Mouse (Mus musculus) right cerebral cortex, postnatal 14 days (tissue): ENCODE results near the gene Lrrc7.
"Not testable (repeated sequence)": the region's sequence is repeated elsewhere in the genome, so short reads cannot be mapped to it uniquely, and the experiment has no call there.

Experiments used
- DNase-seq: peaks from one replicate; pipeline ENCODE4 v3.0.0; 2022

The Lrrc7 gene

DNA sequence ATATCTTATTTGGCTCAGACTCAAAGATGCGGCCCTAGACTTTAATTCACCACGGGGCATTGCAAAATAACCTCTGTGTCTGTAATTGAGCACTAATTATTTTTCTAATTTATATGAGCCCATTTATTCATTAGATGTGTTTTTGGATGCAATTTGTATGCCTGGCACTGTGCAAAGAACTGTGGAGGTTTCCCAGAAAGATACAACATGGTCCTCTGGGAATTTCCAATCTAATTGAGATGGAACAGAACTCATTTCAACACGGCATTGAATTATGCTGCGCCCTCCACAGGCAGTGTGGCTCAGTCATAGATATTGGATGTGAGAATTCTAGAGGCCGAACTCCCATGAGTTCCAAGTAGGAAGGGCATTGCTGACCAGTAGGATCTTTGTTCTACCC, 397.6 kb downstream of the Lrrc7 start:
- DNase-seq: no peak

DNA sequence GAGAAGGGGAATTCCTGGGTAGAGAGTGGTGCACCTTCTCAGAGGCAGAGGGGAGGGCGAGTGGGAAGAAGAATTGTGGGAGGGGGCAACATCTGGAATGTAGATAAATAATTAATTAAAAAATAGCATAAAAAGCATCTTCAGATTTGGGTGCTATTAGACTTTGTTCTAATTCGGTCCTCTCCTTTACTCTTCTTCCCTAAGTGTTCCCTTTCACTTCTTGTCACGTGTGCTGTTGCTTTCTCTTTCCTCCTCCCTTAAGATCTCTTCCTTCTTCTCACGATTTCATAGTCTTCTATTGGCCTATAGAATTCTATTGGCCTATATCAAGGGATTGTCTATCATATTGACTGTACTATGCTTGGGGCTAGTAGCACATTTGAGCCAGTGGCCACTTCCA, 398.9 kb downstream of the Lrrc7 start:
- no peak for DNase-seq

GRCm38 (mm10) chr3:158161924-158162490, 400.0 kb downstream of the Lrrc7 start:
- no peak for DNase-seq

DNA sequence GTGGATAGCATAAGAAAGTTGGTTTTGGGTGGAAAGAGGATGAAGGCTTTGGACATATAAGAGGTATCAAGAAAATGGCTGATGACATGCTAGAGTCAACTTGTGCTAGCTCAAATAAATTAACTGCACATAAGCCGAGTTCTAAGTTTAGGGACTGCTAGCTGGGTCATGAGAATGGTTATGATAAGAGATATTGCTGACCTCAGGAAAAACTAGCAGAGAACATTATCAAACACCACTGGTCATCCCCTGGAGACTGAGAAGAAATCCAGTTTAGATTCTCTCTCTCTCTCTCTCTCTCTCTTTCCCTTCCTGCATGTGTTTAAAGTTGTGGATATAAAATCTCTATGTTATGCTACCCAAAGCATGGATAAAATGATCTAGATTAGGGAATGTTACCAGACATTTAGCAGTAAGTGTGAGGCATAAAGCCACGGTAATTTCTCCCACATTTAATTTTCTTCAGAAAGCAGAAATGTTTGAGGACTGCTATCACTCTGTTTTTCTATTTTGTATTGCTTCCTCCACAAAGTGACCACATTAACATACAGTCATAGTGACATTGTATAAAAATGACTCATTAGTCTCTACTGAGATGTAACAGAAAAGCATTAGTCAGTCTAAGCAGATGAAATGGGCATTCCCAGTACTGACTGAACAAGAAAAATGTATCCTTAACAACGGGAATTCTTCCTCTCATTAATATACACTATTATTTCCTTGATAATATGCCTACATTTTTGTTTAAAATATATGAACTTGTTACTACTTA, 406.3 kb downstream of the Lrrc7 start:
- DNase-seq: no peak

DNA sequence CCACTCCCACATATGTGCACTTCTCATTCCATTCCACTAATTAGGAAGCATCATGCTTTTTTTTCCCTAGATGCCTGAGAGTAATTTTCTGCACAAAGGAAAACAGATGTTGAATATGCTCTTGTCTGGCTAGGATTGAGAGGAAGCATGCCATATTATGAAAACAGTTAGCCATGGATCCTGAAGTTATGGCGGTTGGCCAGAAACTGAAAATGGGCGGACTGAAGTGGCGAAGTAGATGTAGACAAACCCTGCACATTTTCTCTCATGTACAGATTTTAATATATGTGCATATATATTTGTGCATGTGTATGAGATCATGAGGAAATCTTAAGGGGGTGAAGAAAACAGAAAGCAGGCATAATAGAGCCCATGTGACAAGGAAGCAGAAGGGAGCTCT, 407.9 kb downstream of the Lrrc7 start:
- no peak for DNase-seq

GRCm38 (mm10) chr3:158148998-158149397, 413.0 kb downstream of the Lrrc7 start:
- DNase-seq: no peak

GRCm38 (mm10) chr3:158140629-158141028, 421.4 kb downstream of the Lrrc7 start:
- no peak for DNase-seq

DNA sequence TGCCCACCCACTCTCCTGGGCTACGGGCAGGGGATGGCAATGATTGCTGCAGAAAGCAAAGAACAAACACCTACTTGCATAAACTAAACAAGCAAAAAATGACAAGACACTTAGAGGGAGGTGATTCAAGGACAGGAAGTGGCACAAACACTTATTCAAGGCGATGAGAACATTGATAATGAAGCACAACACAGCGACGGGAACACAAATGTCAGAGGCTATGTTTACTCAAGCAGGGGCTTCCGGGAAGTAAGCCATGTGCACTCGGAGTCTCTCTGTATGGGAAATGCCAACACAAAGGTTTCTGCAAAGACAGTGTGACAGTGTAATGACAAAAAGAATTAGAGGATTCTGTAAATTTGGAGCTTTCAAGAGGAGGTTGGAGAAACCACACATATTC, 424.2 kb downstream of the Lrrc7 start:
- DNase-seq: no peak

DNA sequence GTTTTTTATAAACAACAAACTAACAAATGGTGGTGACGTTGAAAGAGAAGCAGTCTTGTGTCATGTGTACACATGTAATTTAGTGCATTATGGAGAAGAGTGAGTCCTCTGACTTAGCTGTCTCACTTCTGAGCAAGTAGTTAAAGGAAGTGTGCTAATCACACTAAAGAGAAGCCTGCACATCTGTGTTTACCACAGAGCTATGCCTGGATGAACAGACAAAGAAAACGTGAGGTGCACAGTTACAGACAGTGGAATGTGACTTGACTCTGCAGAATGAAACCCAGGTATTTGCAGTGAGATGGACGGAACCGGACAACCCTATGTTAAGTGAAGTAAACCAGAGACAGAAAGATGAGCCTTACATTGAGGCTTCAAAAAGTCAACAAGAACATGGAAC, 430.3 kb downstream of the Lrrc7 start:
- no peak for DNase-seq

- DNase-seq: no peak
These were observed 430.8 kb downstream of the Lrrc7 start for GRCm38 (mm10) chr3:158131233-158131632.

DNA sequence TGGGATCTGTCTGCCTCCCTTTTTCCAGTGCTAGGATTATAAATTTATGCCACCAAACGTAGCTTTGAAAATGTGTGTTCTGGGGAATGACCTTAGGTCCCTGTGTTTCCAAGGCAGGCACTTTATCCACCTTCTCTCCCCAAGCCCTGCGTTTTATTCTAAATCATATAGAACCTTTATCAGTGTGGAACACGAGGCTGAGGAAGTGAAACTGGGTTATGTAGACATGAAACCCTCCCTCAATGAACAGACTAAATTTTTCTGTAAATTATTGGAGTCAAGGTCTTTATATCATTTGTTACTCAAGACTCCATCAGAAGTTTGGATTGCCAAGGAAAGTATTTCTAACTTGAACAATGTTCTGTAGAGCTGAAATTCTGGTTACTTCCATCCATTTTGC, 439.1 kb downstream of the Lrrc7 start:
- DNase-seq: no peak

- no peak for DNase-seq
These were observed 456.8 kb downstream of the Lrrc7 start for GRCm38 (mm10) chr3:158105260-158105659.

DNA sequence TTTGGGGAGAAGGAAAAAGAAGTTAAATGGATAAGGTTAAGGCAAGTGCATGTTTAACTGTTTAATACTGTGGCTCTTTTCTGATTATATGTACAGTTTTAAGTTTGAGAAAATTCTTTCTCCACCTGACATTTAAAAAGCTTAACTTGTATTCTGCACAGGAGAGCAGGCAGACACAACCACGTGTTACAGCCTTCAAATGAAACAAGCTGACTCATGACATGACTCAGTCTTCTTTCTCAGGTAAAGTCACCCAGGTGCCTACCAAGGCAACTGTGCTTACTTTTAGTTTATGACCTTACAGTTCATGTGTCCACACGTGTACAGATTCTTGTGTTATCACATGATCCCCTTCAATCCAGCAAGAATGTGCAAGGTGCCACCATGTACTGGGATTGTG, 458.6 kb downstream of the Lrrc7 start:
- DNase-seq: no peak

DNA sequence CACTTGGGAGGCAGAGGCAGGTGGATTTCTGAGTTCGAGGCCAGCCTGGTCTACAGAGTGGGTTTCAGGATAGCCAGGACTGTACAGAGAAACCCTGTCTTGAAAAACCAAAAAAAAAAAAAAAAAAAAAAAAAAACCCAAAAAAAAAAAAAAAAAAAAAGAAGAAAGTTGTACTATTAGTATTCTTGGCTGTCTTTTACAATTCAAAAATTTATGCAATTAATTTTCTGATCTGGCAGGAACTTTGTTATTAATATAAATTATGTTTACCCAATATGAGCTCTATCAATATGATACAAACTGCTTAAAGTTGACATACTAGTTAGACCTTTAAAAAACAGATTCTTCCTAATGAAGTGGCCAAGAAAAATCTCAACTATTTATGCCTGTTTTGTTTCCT, 459.5 kb downstream of the Lrrc7 start:
- not testable (repeated sequence) for DNase-seq

GRCm38 (mm10) chr3:158102043-158102442, 460.0 kb downstream of the Lrrc7 start:
- not testable (repeated sequence) for DNase-seq

GRCm38 (mm10) chr3:158093919-158094318, 468.1 kb downstream of the Lrrc7 start:
- DNase-seq: no peak

GRCm38 (mm10) chr3:158091601-158092000, 470.4 kb downstream of the Lrrc7 start:
- DNase-seq: no peak

DNA sequence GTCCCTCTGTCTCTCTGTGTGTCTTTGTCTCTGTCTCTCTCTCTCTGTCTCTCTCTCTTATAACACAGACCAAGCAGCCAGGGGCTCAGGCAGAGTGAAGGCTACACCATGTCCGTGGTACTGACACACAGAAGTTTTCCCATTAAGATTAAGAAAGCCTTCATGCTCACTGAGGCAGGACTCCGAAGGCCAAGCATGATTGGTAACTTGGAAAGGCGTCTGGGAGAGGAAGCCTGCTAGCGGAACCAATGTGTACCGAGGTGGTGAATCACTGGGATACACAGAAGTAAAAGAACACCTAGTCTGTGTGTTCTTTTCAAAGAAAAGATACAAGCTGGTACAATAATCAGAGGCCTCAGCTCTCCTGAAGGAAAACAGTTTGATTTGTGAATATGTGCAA, 484.2 kb downstream of the Lrrc7 start:
- no peak for DNase-seq

- DNase-seq: no peak
These were observed 484.6 kb downstream of the Lrrc7 start for GRCm38 (mm10) chr3:158077380-158077772.

DNA sequence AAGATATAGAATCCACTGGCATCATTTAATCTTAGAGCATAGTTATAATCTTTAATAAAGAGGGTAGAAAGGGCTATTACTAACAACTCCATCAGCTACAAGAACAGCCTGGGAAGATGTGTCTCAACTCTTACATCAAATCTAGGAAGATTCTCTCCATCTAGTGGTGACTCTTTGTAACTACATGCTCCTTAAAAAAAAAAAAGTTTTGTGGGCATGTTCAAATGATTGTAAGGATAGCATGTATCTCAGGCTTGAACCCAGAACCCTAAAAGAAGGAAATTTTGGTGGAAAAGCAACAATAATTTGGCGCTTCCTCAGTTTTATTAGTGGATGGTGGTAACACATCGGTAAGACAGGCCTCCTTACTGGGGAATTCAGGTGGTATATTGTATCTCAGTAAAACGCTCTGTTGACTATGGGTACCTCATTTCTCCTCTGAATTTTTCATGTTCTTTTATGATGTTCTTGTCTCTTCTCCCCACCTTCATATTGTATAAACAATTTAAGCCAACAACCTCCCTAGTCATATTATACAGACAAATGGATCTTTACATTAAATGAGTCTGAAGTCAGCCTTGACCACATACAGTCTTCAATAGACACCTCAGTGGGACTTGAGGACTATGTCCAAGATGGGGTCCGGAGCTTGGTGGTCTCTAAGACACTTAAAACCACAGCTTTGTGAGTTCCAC, 485.2 kb downstream of the Lrrc7 start:
- DNase-seq: no peak

DNA sequence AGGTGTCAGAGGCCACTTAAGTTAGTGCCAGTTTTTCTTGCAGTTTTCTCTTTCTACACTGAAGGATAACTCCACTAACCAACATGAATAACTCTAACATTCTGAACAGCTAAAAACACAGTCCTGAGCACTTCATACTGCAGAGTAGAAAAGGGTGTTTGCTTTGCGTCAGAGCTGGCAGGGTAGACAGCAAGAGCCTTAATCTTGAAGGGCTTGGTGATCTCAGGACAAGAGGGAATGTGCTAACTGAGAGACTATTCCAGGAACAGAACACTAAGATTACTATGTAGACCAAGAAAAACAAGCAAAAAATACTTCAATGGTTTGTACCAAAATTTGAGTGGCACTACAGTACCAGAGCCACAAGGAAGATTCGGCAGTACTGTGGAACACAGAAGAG, 487.0 kb downstream of the Lrrc7 start:
- no peak for DNase-seq

DNA sequence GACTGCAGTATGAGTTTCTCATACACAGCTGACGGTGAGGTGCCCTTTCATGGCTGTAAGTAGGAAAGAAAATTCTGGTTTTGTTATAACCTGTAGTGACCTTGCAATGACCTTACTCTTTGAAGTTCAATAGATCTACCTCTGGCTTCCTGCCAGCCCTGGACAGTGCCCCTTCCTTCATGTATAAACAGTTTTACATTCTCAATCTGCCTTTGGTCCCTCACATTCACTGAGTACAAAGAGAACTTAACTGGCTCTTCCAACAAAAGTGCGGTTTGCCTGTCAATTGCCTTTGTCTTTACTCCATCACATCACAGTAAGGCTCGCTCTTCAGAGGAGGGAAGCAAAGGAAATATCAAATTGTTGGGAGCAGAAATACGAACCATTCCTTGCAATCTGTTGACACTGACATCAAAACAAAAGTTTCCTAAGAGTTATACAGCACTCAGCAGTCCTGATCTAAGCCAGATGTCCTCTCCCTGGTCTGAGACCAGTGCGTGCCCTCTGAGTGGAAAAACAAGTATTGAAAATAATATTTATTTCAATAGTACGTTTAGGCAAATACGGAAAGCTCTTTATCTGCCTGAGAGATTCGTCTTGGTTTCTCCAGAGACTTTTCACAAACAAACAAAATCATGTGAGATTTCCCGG, 493.3 kb downstream of the Lrrc7 start:
- no peak for DNase-seq

DNA sequence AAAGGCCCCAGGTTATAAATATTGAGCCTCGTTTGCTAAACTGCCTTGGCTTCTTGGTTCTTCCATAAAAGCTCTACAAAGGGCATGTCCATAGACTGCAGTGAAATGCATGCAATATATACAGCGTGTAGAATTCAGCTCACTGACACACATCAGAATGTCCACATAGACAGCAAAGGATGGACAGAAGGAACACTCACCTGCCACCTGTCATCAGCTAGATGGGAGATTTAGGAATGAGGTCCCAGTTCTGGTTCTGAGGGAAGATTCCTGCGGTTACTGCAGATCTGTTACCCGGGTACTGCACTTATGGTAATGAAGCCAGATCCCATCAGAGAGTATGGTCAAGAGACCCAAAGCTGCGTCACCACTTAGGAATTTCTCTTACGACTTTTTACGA, 494.1 kb downstream of the Lrrc7 start:
- DNase-seq: no peak

- no peak for DNase-seq
These were observed 496.8 kb downstream of the Lrrc7 start for GRCm38 (mm10) chr3:158065256-158065655.
